Mouse (Mus musculus) erythroblast, adult 5-6 weeks (primary cell): Measurements from ENCODE around the gene Cdh13. TPM values are rescaled to one million over a fixed set of nuclear protein-coding genes. Genes with fewer than 3 reads are reported as not detected.

Experiments
- ATAC-seq: replicated peaks from 2 replicates; pipeline ENCODE4 v1.8.0; 2016; ENCODE audit warnings: moderate number of reproducible peaks, mild to moderate bottlenecking, moderate TSS enrichment, inconsistent platforms; ENCODE audit not compliant: poor library complexity, low FRiP score, severe bottlenecking
- total RNA-seq, 2 experiments: library from RNA; stranded (forward) in 1 of 2; stranded (reverse) in 1 of 2; fragments of 150-400 nt in 1 of 2; fragments of 200-764, 138-1000 nt in 1 of 2; gene quantifications; 2 replicates each; pipeline versions ENCODE4 v1.2.3 to v1.2.4; 2015 to 2017; ENCODE audit warnings: low replicate concordance in 2 of 2

Cdh13 gene
- total RNA-seq, 2 experiments from 2014 or later = not detected

DNA sequence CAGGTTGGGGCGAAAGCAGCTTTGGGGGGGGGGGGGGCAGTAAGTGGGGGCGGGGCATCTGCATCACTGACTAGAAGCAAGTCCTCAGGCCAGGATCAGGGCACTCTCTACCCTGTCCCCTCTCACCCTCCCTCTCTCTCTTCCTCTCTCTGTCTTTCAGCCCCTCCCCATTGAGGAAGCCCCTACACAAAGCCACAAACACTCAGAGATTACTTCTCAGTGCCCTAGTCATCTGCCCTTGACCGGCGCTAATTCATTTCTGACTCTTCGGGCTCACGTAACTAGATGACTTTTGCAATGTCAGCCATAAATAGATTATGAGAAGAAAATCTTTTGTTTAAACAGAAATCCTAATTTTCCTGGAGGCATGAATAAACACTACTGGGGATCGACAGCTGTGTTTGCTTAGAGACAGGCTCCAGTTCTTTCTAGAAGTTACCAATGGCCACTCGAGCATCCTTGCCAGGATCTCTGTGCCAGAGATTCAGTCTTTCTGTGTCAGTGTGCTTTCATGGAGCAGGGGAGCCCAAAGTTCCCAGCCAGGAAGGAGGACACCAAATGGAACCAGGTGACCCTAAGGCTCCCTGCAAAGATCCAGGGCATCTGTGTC is 1077.3 kb downstream of the Cdh13 start:
- ATAC-seq = no peak
